Mouse (Mus musculus) layer of hippocampus, postnatal 36 days (tissue): ENCODE results near the gene BC025920. TPM values are rescaled to one million over a fixed set of nuclear protein-coding genes. Genes with fewer than 3 reads are reported as not detected.

Experiments used
- DNase-seq, 2 experiments: peaks; one replicate each; pipeline ENCODE4 v3.0.0; 2022
- total RNA-seq, 2 experiments: library from RNA; stranded (reverse); gene quantifications; 2 replicates each; pipeline ENCODE4 v1.2.3; 2021

The BC025920 gene
- total RNA-seq, 2 experiments from 2014 or later, result 3.6 to 3.9 TPM

- DNase-seq, result no peak
Observed at GRCm38 (mm10) chr10:81642648-81643448, 36.8 kb downstream of the BC025920 start.

- peak; percentile 95 to 96 for DNase-seq
Observed at GRCm38 (mm10) chr10:81643449-81644055, 37.5 kb downstream of the BC025920 start.

GRCm38 (mm10) chr10:81644162-81644561, 38.1 kb downstream of the BC025920 start:
- DNase-seq, result no peak

- DNase-seq, result peak in 1 of 2 experiments; percentile 1
Observed at GRCm38 (mm10) chr10:81644716-81645115, 38.6 kb downstream of the BC025920 start.

GRCm38 (mm10) chr10:81645391-81645790, 39.3 kb downstream of the BC025920 start:
- no peak for DNase-seq

- no peak for DNase-seq
Observed at GRCm38 (mm10) chr10:81646015-81646555, 40.0 kb downstream of the BC025920 start.

- DNase-seq, result peak; percentile 81 to 82
Observed at GRCm38 (mm10) chr10:81648803-81649775, 43.0 kb downstream of the BC025920 start, which contains the start of gene Gm10778. Gene Gm10778 (plus strand): TSS chr10:81649059.

GRCm38 (mm10) chr10:81655178-81655577, 49.1 kb downstream of the BC025920 start:
- no peak for DNase-seq

GRCm38 (mm10) chr10:81656174-81656573, 50.1 kb downstream of the BC025920 start:
- DNase-seq, result no peak

Other genes starting within 250 kb of the BC025920 start
- 10 to 100 TPM; 43.5 to 48.4 TPM for gene Mfsd12, start 248.8 kb upstream of the BC025920 start, total RNA-seq
- gene 4930404N11Rik, start 240.5 kb upstream of the BC025920 start, total RNA-seq, result 1 to 10 TPM; 1.6 to 1.9 TPM
- gene Fzr1, start 227.8 kb upstream of the BC025920 start, total RNA-seq, result 10 to 100 TPM; 61.5 to 68.9 TPM
- 10 to 100 TPM; 72.5 to 76.9 TPM for gene Dohh, start 221.8 kb upstream of the BC025920 start, total RNA-seq
- gene Gm48551, start 221.8 kb upstream of the BC025920 start, total RNA-seq, result 1 to 10 TPM; 4.0 to 6.6 TPM
- 1 to 10 TPM; 4.5 to 7.1 TPM for gene Gm48552, start 217.3 kb upstream of the BC025920 start, total RNA-seq
- 1 to 10 TPM; 1.6 to 1.7 TPM for gene Smim24, start 213.2 kb upstream of the BC025920 start, total RNA-seq
- 10 to 100 TPM; 55.3 to 55.8 TPM for gene Nfic, start 150.6 kb upstream of the BC025920 start, total RNA-seq
- gene Celf5, start 123.6 kb upstream of the BC025920 start, total RNA-seq, result 100 to 1,000 TPM; 273 to 281 TPM
- gene Ncln, start 109.9 kb upstream of the BC025920 start, total RNA-seq, result 10 to 100 TPM; 77.1 to 90.0 TPM
- gene S1pr4, start 106.1 kb upstream of the BC025920 start, total RNA-seq, result under 1 TPM; 0.40 to 0.65 TPM
- 1 to 10 TPM; 3.0 to 3.4 TPM for gene Gna15, start 82.0 kb upstream of the BC025920 start, total RNA-seq
- 100 to 1,000 TPM; 113 to 117 TPM for gene Gna11, start 61.1 kb upstream of the BC025920 start, total RNA-seq
- 100 to 1,000 TPM; 667 to 720 TPM for gene Aes, start 46.8 kb upstream of the BC025920 start, total RNA-seq
- gene Tle2, start 31.7 kb upstream of the BC025920 start, total RNA-seq, result 10 to 100 TPM; 33.2 to 33.9 TPM
- 1 to 10 TPM; 1.3 to 3.0 TPM for gene Tle6, start 5.2 kb upstream of the BC025920 start, total RNA-seq
- 10 to 100 TPM; 26.2 to 27.9 TPM for gene Sirt6, start 21.5 kb downstream of the BC025920 start, total RNA-seq
- gene Ankrd24, start 22.3 kb downstream of the BC025920 start, total RNA-seq, result 10 to 100 TPM; 31.6 to 41.0 TPM
- gene Gm10778, start 42.8 kb downstream of the BC025920 start, total RNA-seq, result 1 to 10 TPM; 3.8 to 4.9 TPM
- 1 to 10 TPM; 7.8 to 9.1 TPM for gene Zfp433, start 98.6 kb downstream of the BC025920 start, total RNA-seq
- gene Gm3055, start 164.9 kb downstream of the BC025920 start, total RNA-seq, result 10 to 100 TPM; 10.3 to 11.3 TPM
- gene Gm4767, start 205.9 kb downstream of the BC025920 start, total RNA-seq, result 1 to 10 TPM; 2.6 to 3.8 TPM